Mouse (Mus musculus) A20 (cell line): ENCODE data around the gene Il2ra.

Source experiments
- DNase-seq: peaks from one replicate; pipeline ENCODE4 v3.0.0-alpha.2; 2011; ENCODE audit warnings: low read depth, low spot score

The Il2ra gene

DNA sequence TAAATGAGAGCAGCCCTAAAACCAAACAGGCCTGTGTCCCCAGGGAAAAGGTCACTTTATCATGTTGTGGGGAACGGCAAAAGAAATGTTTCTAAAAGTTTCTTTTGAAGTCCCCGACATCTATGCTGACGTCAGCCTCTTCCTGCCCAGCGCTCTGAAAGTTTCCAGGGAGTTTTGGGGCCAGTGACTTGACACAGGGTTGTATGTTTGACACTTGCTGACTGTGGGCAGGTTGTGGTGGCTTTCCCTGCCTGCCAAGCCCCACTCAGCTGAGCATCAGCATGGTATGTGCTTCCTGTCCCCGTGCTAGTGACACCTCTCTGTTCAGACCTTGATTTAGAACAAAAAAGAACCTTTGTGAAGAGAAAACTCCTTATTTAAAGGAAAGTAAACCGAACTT, 10.7 kb downstream of the Il2ra start:
- DNase-seq: no peak

DNA sequence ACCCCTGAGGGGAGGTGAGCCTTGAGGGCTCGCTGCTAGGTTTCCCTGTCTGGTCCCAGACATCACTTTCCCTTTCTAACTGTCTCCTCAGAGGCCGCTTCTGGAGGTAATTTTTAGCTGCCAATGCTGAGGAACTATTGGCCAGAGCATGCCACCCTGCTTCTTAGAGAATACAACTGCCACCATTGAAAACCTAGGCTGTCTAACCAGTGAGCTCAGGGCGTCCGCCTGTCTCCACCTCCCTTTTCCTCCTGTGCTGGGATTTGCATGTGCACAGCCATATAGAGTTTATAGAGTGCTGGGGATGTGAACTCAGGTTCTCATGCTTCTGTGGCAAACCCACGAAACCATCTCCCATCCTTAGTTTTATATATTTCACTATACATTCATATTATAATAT, 11.2 kb downstream of the Il2ra start:
- no peak for DNase-seq

DNA sequence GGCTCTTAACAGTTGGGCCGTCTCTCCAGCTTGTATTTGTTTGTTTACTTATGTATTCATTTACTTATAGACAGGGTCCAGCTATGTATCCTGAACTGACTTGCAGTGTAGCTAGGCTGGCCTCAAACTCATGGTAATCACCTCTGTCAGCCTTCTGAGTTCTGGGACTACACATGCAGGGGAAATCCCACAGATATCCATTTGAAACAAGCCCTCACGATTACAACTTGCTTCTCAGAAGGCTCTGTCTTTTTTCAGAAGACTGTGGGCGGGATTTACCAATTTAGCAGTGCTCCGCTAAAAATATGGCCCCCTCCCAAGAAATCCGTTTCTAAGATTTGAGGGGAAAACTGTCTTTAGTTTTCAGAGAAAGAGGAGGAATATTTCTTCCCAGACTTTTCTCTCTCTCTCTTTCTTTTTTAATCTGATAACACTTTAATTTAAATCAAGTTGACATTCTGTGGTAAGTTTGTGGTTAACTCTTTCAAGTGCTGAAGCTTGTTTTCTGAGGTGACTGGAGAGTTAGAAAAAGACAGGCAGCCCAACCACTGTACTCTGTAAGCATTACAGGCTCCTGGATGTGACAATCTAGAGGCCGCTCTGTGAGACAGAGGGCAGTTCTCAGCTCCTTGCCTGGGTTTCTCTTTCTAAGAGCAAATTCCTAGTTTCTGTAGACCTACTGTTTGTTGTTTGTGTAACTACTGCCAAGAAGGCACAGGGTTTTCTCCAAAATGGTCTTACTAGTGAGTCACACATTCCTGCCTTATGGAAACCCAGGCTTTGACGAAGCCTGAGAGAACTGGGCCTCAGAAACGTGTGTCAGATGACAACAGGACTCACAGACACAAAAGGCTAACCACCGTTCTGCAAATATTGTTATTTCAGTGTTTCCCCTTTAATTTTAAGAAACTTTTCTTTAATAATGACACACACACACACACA, 12.7 kb downstream of the Il2ra start:
- DNase-seq: no peak

DNA sequence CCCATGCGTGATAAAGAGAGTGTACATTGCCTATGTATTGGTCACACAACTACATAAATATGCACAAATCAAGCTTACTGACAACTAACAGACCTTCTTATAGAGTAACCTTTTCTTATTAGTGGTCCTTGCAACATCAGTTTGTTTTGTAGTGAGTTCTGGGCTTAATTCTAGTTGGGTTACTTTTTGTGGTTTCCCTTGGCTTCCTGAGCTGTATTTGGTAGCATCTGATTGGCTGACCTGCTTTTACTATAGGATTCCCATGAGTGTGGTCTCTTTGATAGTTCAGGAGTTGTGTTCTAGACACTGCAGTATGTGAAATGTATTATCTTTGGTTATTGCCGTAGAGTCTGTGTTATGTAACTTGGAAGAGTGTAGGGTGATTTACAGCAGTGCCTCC, 15.0 kb downstream of the Il2ra start:
- DNase-seq: no peak

DNA sequence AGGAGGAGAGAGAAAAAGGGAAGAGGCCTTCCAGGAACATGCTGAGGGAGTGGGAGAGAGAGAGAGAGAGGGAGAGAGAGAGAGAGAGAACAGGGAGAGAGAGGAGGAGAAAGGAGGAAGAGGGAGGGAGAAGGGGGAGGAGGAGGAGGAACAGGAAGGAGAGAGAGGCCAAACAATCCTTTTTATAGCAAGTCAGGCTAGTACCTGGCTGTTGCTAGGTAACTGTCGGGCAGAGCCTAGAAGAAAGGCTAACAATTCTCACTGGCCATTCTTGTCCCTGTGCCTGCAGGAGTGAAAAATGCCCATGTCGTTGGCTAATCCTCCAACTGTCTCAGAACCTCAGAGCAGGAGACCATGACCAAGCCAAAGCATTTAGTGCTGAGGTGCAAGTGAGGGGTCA, 16.7 kb downstream of the Il2ra start:
- DNase-seq: no peak

DNA sequence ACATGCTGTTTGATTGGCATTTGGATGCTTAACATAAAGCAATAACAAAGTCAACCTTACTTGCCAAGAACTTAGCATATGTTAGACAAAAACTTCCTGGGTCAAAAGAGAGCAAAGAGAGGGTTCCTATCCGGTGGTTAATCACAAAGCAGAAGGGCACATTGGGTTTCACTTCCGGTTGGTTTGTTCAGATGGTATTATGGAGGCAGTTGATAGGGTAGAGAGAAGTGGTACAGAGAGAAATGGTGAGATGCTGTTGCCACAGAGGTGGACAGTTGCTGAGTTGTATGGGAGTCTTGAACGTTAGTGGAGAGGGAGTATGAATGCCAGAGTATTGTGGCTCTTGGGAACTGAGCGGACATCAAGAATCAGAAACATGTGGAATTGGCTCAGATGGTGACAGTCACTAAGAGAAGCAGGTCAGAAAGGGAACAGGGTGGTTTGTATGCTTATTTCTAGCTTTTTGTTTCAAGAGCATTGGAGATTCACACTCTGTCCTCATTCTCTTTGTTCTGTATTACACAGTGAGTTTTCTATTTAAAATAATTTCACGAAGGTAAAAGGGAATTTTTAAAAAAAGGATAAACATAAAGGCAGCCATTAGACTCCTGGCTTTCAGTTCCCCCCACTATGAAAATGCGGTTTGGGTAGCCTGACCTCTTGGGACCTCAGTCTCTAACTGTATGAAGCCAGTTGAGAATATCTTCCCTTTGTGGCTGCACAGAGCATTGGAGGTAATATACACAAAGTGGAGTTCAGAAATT, 19.7 kb downstream of the Il2ra start:
- peak; percentile 64 for DNase-seq

DNA sequence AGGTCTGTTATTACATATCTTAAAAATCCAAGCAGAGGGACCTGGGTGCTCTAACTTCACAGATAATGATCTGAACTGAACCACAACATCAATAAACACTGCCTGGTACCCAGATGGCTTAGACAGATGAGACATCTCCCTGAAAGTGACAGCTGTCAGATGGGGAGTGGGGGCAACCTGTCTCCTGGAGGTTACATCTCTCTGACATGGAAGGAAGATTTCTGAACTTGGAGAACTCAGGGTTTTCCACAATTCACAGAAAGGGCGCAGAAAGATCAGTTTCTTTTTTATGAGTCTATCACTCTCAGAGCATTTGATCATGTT, 20.3 kb downstream of the Il2ra start:
- peak; percentile 66 for DNase-seq

DNA sequence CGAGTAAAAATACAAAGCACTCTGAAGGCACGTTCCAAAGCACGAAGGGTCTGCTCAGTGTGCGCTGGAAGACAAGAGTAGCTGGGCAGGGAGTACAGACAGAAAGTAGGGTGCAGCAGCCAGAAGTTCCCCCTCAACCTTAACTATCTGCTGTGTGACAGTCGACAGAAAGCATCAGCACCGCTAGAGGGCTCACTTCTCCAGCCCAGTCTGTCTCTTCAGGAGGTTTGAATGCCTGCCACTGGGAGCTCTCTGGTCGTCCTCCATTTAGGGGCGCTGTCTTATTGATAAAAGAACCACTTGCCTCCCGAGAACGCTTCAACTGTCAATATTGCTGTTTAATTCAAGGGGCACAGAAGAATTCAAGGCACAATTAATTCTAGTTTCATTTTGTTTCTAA, 21.4 kb downstream of the Il2ra start:
- DNase-seq: peak; percentile 93

DNA sequence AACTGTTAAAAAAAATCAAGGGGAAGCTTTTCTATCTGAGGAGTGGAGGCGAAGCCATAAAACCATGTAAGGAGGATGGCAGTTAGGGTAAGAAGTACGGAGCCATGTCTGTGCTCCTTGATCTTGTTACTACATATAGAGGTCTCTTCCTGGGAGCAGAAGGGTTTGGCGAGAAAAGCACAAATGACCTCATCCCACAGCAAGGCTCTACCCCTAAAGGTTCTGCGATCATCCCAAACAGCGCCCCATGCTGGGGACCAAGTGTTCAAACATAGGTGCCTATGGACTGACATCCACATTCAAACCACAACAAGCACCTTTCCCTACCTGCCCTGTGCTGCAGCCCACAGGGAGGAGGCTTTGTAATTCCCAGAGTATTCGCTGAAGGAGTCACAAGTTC, 21.8 kb downstream of the Il2ra start:
- DNase-seq: peak; percentile 78

DNA sequence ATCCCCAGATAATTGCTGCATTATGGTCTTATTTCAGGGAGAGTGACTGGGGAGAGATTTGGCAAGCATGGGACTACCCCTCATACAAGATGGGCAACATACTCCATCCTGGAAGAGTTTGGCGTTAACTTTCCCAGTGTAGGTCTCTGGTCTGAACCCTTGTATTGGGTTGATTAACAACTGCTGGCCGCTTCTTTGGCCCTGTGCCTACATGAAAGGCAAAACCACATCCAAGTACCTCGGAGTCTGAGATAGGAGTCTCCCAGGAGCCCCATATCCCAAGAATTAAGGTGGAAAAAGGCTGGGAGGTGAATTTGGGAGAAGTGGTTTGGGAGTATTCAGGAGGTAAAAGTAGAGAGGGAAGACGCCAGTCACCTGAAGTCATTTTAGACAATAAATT, 22.2 kb downstream of the Il2ra start:
- DNase-seq: no peak

DNA sequence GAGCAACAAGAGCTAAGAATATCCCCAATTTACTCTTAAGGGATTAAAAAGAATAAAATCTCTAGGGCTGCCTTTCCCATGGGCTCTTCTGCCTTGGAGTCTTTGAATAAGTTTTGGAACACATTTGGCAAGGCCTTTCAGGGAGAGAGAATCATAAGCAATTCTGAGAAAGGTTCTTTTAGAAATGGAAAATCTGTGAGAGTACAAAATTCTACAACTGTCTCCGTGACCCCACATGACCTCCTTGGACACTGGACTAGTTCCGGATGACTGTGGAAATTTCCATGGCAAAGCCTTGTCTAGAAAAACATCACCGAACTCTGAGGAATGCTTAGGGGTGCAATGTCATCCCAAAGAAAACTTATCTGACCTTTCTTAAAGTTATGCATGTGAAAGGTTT, 22.7 kb downstream of the Il2ra start:
- no peak for DNase-seq

DNA sequence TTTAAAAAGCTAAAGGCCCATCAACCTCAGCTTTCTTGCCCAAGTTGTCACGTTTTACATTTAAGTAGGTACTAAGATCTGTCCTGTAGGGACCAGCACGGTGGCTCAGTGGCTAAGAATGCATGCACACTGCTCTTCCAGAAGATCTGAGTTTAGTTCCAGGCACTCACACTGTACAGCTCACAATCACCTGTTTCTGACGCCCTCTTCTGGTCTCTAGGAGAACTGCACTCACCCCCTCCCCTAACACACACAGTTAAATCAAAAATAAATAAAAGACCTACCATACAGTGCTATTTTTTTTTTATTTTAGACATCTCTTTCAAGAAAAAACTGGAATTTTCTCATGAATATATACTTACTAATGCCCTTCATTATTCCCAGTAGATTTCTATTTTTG, 29.5 kb downstream of the Il2ra start:
- peak; percentile 60 for DNase-seq

DNA sequence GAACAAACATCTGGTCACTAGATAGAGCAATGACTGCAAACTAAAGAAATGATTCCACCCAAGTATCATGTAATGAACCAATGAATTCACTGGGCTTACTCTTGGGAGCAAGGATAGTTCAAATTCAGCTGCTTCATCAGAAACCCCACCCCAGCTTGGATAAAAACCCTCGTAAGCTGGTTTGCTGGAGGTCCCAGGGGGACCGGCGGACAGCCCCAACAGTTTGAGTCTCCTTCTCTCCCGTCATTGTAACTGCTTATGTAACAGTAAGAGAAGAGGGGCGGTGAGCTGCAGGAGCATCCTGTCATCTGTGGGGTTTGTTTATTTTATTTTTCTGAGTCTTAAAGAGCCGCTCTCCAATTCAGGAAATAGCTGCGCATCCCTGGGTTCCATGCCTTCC, 37.0 kb downstream of the Il2ra start:
- DNase-seq: no peak

DNA sequence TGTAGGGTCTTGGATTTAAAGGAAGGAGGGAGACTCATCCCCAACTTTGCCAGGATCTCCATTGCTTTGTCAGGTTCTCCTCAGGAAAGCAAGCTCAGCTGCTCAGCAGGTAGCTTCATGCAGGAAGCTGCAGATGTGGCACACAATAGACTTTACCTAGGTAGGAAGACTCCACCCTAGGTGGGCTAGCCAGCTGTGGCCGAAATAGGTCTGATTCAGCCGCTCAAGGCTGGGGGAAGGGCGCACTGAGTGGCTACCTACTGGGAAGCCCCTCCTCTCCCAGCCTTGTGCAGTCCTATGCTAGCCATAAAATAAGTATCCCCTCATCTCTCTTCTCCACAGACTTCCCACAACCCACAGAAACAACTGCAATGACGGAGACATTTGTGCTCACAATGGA, 40.1 kb downstream of the Il2ra start:
- DNase-seq: no peak

DNA sequence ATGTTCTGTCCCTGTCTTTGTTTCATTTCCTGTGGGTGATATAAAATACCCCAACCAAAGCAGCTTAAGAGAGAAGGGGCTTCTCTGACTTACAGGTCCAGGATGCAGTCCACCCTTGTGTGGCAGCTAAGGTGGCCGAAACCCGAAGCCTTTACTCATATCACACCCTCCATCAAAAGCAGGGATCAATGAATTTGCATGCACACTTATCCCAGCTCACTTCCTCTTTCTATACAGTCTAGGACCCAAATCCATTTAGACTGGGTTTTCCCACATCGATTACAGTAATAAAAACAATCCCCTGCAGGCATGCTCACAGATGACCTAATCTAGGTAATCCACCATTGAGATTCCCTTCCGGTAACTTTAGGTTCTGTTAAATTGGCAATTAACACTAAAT, 43.9 kb downstream of the Il2ra start:
- DNase-seq: peak; percentile 47

DNA sequence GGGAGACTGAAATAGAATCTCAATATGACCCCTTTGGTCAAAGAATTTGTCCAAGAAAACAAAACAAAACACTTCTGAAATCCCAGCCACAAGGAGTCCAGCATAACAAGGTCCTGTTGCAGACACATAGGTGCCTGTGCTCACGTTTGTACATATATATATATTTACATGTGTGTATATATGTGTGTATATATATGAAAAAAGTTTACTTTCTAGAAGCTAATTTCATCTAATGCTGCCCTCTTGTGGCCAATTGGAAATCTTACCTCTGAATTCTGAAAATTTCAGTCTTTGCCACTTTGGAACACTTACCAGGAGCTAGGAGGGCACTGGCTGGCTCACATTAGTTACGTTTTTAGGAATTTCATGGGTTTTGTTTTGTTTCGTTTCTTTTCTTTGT, 44.8 kb downstream of the Il2ra start:
- DNase-seq: peak; percentile 50

DNA sequence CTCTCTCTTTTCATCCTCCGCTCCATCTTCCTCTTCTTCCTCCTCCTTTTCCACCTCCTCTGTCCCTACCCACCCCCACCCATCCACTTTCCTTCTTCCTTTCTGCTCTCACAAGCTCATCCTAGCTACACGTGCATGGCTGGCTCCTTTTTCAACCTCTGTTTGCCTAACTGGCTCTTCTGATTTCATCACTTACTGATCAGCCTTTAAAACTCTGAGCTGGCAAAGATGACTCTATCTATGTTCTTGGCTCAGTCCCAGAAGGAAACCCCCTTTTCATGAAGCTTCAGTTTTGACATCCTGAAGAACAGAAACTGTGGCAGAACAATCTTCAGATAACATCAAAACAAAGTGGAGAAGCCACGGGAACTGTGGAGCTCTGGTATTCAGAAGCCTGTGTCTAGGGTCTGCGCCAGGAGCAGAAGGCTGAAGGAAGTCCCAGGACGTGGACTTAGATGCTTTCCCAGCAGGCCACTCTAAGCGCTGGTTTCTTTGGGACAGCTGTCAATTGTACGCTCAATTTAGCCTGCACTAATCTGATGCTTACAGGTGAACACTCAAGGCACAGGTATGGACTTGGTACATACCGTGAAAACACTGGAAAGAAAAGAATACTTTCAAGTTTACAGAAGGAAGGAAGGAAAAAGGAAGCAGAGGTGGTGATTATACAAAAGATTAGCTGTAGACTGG, 47.7 kb downstream of the Il2ra start:
- no peak for DNase-seq

DNA sequence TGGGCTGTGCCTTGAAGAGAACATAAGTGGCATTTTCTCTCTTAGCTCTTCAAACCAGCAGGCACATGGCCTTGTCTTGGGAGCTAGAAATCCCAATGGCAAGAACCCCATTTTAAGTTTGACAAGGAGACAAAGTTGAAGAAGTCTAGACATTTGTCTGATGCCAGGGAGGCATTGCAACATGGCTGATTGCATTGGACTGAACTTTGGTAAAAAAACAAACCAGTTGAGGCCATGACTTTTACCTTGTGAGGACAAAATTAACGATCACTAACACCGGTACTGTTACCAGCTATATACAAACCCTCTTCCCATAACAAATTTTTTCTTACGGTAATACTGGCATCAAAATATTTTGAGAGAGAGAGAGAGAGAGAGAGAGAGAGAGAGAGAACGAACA, 50.7 kb downstream of the Il2ra start:
- DNase-seq: no peak

DNA sequence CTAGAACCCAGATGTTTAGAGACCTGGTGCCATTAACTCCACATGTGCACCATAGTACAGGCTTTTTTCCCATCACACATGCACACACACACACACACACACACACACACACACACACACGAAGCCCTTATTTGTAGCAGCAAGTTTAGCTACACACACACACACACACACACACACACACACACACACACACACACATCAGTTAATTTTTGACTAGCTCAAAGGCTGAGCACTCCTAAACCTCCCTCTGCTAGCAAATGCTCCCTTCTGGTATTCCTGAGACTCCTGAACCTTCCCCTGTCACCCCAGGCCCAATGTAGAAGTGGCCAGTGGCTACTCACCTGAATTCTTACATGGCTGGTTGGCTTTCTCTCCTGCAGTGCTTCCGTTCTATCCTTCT, 51.5 kb downstream of the Il2ra start:
- DNase-seq: no peak

DNA sequence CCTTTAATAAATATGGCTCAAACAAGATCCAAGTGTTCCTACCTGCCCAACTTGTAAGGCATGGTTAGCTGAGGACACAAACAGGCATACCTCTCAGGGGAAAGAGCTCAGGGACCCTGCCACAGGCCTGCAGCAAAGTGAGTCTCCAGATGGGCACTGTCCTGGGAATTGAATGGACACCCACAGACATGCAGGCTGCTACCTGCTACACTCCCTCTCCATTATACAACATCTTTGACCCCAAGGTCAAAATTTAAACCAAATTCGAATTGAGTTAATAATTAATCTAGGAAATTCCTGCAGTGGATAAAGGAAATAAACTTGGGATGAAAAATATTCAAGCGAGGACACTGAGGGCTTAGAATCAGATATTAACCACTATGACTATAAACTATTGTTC, 53.3 kb downstream of the Il2ra start:
- no peak for DNase-seq

DNA sequence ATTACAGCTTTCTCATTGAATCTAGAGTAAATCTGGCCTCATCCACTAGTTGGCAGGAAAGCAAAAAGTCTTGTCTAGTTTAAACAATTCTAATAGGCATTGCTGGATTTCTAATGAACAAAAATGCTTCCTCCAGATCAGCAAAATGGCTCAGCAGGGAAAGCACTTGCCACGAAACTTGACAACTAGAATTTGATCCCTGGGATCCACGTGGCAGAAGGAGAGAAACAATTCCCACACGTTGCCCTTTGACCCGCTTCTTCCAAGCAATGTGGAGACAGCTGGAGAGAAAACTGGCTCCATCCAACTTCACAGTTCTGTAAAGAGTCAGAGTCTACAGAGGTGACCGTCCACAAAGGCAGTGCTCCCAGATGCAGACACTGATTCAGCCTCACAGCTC, 56.4 kb downstream of the Il2ra start:
- DNase-seq: no peak

DNA sequence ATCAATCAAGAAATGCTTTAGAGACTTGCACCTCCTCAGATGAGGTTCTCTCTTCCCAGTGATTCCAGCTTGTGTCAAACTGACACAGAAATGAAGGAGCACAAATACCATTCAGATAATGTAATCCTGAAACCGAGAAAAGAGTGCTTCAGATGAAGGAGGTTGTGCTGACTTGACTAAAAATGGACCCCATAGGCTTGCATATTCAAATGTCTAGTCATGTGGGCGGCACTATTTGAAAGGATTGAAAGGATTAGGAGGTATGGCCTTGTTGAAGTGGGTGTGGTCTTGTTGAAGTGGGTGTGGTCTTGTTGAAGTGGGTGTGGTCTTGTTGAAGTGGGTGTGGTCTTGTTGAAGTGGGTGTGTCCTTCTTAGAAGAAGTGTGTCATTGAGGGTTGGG, 57.3 kb downstream of the Il2ra start:
- DNase-seq: no peak
